Mouse (Mus musculus) spleen, postnatal 10 days (tissue): ENCODE measurements around the gene Efemp2.

Experiments
- DNase-seq, 2 experiments: peaks; one replicate each; pipeline ENCODE4 v3.0.0; 2021 to 2022; ENCODE audit warnings: low spot score in 2 of 2

The Efemp2 gene

DNA sequence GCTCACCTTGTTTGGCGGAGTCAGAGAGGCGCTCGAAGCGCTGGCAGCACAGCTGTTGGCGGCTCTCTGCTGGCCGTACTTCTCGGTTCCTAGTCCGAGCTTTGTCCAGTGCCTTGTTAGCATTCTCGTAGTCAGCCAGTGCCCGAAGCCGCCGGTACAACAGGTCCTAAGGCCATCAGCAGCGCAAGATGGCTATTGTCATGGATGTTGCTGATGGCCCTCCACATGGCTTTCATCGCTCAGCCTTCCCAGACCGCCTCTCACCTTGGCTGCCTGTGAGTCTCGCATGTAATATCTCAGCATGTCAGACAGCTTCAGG lies 22.3 kb downstream of the Efemp2 start:
- DNase-seq, result no peak

DNA sequence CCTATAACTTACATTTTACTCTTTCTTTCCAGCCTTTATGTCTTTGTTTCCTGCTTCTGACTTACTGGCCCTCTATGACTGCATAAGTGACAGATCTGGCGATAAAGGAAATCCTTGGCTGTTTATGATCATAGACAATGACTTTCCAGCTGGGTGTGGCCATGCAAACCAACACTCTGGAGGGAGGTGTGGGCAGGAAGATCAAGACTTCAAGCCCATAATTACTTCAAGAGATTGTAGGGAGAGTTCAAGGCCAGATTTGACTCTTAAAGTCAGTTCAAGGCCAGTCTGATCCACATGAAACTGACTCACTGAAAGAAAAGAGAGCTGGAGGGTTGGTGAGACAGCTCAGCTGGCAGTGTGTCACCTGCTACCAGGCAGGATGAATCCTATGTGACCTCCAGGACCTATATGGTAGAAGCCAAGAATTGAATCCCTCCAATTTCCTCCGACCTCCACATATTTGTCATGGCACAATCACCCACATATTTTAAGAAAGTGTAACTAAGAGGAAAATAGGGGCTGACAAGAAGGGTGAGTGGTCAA lies 26.6 kb downstream of the Efemp2 start:
- DNase-seq, result no peak

DNA sequence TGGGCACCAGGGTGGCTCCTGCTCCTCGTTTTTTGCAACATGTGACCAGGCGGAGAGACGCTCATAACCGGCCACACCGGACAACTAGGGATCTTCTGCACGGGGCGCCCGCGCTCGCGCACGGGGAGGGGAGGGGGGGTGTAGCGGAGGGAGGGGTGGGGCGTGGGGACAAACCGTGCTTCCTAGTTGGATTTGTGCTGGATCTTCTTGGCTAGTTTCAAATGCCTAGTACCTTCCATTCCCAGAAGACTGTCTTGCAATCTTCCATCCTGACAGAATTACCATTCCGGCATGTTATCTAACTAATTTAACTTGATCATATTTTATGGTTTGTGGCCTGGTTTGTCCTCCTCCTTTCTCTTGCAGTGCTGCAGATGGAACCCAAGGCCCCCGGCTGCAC lies 29.9 kb downstream of the Efemp2 start, which contains the start of gene 1700020D05Rik:
TSS of gene 1700020D05Rik (minus strand) at position 101 of the 400 bp plus-strand sequence.
- DNase-seq, result no peak

DNA sequence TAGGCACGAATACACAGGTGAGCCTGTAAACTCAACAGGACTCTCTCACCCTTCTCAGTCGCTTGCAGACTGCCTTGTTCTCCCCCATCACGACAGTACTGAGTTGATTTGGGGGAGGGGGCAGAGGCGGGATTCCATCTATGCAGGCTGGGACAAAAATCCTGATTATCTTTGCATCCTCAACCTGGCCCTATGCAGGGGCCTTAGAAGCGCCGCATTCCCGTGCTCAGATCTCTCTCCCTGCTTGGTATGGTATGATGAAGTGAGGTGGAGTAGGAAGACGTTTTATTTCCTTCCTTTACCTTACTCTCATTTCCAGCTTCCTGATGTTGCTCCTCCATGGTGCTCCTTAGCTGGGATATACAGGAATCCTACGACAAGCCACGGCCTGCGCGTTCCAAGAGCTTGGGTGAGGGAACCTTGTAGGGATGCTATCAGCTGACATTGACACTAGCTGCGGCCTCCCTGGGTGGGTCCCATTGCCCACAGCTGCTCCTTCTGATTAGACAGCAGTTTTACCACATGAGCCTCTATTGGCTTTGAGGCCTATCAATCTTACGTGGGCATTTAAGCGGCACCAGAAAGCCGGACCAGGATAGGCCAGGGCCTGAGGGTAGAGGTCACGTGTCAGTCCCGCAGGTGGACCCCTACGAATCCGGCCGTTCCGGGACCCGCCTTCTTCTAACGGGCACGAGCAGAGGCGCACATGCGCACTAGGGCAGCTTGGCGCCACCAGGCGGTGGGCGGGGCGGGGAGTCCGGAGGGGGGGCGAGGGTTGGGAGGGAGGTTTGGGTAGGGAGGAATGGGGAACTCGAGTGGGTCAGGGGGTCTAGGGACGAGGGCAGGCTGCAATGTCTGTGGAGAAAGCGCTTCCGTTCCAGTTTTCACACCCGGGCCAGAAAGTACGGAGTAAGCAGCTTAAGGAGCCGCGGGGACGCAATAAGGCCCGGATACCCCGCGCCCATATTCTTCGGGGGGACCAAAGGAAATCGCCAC lies 36.6 kb downstream of the Efemp2 start, which contains the start of gene Snx32:
TSS of gene Snx32 (minus strand) at position 508 of the 996 bp plus-strand sequence.
- DNase-seq, result peak; percentile 92 to 97

DNA sequence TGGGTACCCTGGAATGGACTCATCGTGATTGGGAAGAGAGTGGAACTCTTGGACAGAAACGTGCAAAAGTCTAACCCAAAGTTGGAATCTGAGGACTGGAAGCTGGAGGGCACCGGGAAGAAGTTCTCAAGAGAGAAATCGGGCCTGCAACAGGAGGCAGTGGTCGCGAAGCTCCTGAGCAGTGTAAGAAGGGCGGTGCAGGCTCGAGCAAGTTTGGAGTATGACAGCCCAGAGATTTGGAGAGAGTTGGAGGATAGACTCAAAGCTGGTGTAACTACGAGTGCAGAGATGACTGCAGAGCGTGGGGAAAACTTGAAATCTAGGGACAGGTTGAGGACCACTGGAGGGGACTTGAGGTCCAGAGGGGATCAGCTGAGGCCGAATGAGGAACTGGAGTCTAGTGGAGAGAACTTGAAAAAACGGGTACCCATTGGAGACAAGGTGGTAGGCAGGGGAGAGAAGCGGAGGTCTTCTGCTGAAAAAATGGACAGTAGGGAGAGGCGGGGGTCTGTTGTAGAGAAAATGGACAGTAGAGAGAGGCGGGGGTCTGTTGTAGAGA lies 37.4 kb downstream of the Efemp2 start:
- peak in 1 of 2 experiments; percentile 49 for DNase-seq

DNA sequence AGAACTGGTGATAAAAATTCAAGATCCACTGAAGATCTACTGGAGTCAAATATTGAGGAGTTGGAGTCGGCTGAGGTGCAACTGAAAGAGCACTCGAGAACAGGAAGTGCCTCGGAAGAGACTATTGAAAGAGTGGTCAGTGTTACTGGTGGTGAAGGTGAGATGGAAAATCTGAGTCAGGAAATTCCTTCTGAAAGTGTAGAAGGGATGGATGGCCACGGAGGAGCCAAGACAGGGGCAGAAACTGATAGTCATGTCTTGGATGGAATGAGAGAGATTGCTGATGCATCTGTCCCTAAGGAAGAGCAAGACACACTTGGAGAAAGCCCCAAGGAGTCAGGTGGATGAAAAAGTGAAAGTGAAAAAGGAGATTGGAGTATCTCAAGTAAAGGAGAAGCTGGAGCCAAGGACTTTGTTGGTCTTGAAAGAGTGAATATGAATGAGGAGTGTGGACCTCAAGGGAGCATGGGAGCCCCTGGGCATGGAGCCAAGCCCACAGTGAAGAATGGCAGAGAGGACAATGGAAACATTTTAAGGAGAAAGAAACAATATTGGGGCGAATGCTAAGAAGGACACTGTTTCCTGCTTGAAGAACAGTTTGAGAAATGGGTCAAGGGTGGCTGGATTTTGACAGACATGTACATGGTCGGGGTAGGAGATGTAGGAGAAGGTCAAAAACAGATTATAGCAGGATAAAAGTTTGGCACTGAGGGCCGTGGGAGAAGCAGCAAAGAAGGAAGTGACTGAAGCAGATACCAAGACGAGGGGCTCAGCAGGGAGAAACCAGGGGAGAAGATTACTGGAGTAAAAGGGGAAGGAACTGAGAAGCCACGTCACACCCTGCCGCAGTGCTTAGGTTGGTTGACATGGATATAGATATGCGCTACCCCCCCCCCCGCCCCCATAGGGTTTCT lies 38.6 kb downstream of the Efemp2 start:
- peak in 1 of 2 experiments; percentile 56 for DNase-seq

DNA sequence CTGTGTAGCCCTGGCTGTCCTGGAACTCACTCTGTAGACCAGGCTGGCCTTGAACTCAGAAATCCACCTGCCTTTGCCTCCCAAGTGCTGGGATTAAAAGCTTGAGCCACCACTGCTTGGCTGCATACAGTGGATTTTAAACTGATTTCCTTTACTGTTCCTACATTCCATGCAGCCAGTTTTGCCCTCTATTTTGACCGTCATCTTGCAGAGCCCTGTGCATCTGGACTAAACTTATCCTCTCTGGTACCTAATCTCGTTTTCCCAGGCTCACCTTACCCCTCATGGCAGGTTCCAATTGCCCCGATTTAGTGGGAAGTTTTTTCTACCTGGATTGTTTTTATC lies 39.2 kb downstream of the Efemp2 start:
- DNase-seq, result no peak

DNA sequence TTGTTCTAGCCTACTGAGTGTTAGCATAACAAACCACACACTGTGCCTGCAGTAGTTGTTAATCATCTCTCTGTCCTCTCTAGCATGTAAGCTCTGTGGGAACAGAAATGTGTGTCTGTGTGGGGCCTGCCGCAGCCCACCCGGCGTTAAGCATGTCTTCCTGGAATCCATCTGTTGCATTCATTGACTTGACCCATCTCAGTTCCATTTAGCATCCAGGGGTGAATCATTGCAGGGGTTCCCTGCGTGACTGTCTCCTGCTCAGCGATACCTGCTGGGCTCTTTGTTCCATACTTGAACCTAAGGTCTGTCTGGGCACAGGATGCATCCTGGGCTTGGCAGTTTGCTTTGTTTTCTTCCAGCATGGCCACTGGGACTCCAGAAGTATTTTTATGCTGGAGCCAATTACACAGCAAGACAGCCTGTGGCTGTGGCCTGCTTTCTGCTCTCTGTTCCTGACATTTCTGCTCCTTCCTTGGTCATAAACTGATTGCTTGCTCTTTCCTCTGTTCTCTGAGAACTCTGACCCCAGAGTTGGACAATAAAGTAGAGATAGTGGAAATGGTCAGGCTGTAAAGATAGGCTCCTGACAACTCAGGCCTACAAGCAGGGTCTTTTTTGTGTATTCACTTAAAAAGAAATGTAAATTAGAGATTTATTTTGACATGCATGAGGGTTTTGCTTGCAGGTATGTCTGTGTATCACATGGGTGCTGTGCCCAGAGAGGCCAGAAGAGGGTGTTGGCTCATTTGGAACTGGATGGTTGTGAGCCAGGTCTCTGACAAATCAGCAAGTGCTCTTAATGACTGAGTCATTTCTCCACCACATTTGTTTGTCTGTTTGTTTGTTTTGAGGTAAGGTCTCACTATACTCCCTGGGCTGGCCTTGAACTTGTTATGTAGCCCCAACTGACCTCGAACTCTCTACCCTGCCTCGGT lies 42.4 kb downstream of the Efemp2 start:
- DNase-seq, result peak in 1 of 2 experiments; percentile 39

DNA sequence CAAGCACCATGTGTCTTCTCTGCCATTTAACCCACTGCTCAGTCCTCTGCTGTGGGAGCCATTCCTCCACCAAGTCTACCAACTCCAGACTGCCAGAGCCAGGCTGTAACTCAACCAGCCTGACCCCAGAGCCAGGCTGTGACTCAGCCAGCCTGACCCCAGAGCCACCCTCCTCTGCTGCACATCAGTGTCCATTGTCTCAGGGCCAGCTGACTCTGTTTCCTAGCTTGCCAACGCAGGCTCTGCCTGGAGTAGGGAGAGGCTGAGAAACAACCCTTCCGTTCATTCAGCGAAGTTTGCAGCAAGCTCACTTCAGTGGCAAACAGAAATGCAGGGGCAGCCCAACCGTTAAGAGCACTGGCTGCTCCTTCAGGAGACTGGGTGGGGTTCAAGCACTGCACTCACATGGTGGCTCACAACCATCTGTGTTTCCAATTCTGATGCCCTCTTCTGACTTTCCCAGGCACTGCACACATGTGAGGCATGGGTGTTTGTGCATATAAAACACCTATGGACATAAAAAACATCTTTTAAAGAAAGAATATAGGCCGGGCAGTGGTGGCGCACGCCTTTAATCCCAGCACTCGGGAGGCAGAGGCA lies 43.3 kb downstream of the Efemp2 start:
- DNase-seq, result no peak

DNA sequence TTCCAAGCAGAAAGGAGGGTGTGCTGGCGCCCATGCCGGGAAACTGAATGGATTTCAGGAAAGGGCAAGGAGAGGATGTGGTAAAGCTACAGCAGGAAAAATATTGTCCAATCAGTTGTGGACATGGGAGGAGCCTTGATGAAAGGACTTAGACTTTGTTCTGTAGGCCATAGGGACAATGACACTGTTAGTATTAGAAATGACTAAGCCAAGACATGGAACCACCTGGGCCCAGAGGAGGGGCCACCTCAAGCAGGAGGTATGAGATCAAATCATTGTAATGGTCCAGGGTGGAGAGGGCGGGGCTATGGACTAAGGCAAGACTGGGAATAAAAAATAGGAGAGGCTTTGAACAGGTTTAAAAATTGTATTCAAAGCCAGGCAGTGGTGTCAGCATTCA lies 45.0 kb downstream of the Efemp2 start:
- no peak for DNase-seq

DNA sequence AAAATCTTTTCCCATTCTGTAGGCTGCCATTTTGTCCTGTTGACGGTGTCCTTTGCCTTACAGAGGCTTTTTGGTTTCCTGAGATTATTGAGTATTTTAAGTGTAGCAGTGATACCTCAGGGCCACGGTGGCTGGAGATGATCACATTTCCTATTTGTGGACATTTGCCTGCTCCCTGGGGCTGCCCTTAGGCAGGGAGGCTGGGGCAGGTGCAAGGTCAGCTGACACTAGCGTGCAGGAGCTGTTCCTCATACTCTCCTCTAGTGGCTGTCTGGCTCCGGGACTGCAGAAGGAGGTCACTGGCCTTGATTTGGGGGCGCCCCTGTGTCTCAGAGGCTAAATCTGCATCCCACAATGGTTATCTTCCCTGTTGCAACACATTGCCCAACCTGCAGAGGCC lies 51.5 kb downstream of the Efemp2 start:
- no peak for DNase-seq

DNA sequence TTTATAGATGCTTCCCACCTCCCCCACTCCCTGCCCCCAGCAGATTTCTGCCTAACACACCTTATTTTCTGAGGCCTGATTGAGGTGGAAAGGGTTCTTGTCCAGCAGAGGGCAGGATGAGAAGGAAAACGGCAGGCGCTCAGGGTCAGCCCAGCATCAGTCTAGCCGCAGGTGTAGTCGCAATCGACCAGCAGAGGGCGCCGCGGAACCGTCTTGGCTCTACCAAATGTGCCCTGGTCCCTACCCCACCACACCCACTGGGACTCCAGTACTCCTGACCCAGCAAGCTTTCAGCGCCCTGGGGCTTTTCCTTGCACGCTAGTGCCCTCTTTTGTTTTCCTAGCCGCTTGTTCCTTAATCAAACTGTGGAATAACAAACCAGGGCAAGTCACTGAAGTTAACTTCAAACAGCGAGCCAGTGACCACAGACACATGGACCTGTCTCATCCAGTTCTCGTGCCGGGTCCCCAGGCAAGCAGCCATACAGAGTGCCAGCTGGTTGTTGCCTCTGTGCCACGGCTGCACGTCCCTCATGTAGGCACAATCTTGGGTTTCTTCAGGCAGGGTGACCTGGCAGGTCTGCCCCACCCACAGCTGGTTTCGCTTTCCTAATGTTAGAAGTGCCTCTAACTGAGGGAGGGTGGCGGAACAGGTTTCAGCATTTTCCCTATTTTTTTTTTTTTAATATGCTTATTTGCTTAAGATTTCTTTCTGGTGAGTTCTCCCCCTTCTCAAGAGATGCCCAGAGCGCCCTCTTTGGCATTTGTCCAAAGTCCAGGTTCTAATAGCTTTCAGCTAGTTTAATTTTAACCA lies 55.8 kb downstream of the Efemp2 start:
- DNase-seq, result peak; percentile 95 to 97

DNA sequence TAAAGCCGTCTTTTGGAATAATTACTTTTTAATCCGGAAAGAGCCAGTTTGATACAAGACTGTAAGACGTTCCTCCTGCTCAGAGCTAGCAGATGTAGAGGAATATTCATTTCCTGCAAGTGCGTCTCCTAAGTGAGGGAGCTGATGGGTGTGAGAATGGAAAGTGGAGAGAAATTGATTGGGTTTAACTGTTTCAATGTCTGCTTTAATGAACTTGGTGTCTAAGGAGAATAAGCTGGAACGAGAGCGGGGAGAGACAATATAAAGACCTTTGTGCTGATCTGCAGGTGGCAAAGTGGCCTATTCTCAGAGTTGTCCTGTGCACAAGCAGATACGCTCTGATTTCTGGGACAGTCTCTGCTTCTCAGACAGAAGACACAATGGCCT lies 56.4 kb downstream of the Efemp2 start:
- DNase-seq, result no peak
